8 mouse cellular contexts compared by ENCODE assay signal in the genomic region with DNA sequence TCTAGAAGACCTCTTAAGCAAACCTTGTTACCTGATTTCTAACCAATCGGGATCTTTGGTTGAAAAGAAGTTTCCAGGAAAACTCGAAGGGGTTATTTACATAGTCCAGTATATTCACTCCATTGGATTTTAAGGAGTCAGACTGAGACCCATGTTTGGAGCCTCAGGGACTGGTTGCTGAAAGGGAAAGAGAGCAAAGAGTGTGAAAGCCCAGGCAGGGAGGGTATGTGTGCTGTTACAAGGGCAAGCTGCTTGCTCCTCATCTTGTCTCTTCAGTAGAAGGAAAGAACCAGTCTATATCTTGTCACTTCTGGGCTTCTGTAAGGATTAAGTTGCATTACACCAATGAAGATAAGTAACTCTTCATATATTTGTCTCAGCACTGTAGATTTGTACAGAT. TPM values are rescaled to one million over a fixed set of nuclear protein-coding genes. Genes with fewer than 3 reads are reported as not detected.
DNase-seq lines count a peak whose midpoint lies in the region; ATAC-seq and TF ChIP-seq lines count a peak whose summit lies in the region.

No protein-coding gene starts in this region.

- no peaks in the 10 kb centered on the region for H3K9me3 ChIP-seq in hindbrain, embryonic 12.5 days (replicated peaks)
- no peaks in the 10 kb centered on the region for H3K9me3 ChIP-seq in midbrain, embryonic 12.5 days

- peak overlapping the region; percentile 95 for H3K4me3 ChIP-seq in kidney, adult 2 months (ENCODE audit: insufficient read depth, low read depth, low read length)
- H3K4me3 ChIP-seq in hindbrain, embryonic 12.5 days, result peak overlapping the region; percentile 68
- H3K4me3 ChIP-seq in midbrain, embryonic 12.5 days, result peak overlapping the region; percentile 94

- peak overlapping the region; percentile 85 for H3K9ac ChIP-seq in hindbrain, embryonic 12.5 days
- H3K9ac ChIP-seq in midbrain, embryonic 12.5 days (replicated peaks), result peak overlapping the region; percentile 92

- H3K4me1 ChIP-seq in kidney, adult 2 months (ENCODE audit: control insufficient read depth, insufficient read depth, low read length), result peaks cover 5% of the 10 kb centered on the region
- H3K4me1 ChIP-seq in hindbrain, embryonic 12.5 days, result peaks cover 12% of the 10 kb centered on the region
- H3K4me1 ChIP-seq in midbrain, embryonic 12.5 days, result peaks cover 13% of the 10 kb centered on the region

- no peaks in the 10 kb centered on the region for H3K36me3 ChIP-seq in kidney, adult 2 months (ENCODE audit: control insufficient read depth, insufficient read depth, low read length)
- no peaks in the 10 kb centered on the region for H3K36me3 ChIP-seq in hindbrain, embryonic 12.5 days
- H3K36me3 ChIP-seq in midbrain, embryonic 12.5 days, result no peaks in the 10 kb centered on the region

- H3K27ac ChIP-seq in kidney, adult 2 months (ENCODE audit: insufficient read depth, low read depth, low read length), result 0 out of 2 replicates have a peak overlapping the region, but pooled peaks have one; percentile 13
- peak overlapping the region; percentile 91; the same call in 1 of the 2 replicates for H3K27ac ChIP-seq in hindbrain, embryonic 12.5 days
- H3K27ac ChIP-seq in midbrain, embryonic 12.5 days (replicated peaks), result 0 out of 2 replicates have a peak overlapping the region, but pooled peaks have one; percentile 95

- no peak for TF ChIP-seq POLR2A in kidney, adult 2 months (IDR thresholded peaks at IDR 0.05; ENCODE audit: low read depth, low read length)

- no peaks in the 10 kb centered on the region for H3K27me3 ChIP-seq in kidney, adult 2 months (replicated peaks; ENCODE audit: control insufficient read depth, insufficient read depth, low read length)
- H3K27me3 ChIP-seq in hindbrain, embryonic 12.5 days, result no peaks in the 10 kb centered on the region
- H3K27me3 ChIP-seq in midbrain, embryonic 12.5 days, result no peaks in the 10 kb centered on the region

- TF ChIP-seq CTCF in kidney, adult 2 months (conservative IDR thresholded peaks at IDR 0.05; ENCODE audit: insufficient read depth, insufficient read length, low read depth, low read length), result no peak

- 0% methylated on average over 2 of the region's 2 CpGs for WGBS in kidney, adult 2 months
- 11% methylated on average over 2 of the region's 2 CpGs for whole genome bisulfite sequencing in hindbrain, embryonic 12.5 days
- 6% methylated on average over 2 of the region's 2 CpGs for WGBS in midbrain, embryonic 12.5 days

- DNase-seq in kidney, adult 2 months, result no peak
- no peak for DNase-seq in kidney, adult 9 months
- peak; percentile 31 for DNase-seq in NIH3T3 (ENCODE audit: low read depth)
- DNase-seq in right cerebral cortex, postnatal 36 days (ENCODE audit: low spot score in 2 of 2), result no peak
- DNase-seq in left cerebral cortex, adult 18-20 months (ENCODE audit: low spot score in 2 of 2), result no peak
- DNase-seq in gastrocnemius, adult 8-10 months (ENCODE audit: low spot score in 2 of 2), result no peak

- no peak for ATAC-seq in hindbrain, embryonic 12.5 days (ENCODE audit: low FRiP score)
- ATAC-seq in midbrain, embryonic 12.5 days (ENCODE audit: low FRiP score, low read depth), result no peak

- peak overlapping the region; percentile 82 for H3K4me2 ChIP-seq in hindbrain, embryonic 12.5 days (replicated peaks)
- H3K4me2 ChIP-seq in midbrain, embryonic 12.5 days (replicated peaks), result peak overlapping the region; percentile 80

RNA-seq across cellular contexts. Expression of a gene that starts 1.3 kb away (rescaled TPM):
- polyA plus RNA-seq in kidney, adult 2 months (2012; rRNA removed), result 4.6 and 4.7 TPM in 2 replicates
- 23.5 and 26.2 TPM in 2 replicates for polyA plus RNA-seq in hindbrain, embryonic 12.5 days (2016; fragmentation: Nextera tagmentation; extraction: Ambion mirVana)
- polyA plus RNA-seq in midbrain, embryonic 12.5 days (2016; fragmentation: Nextera tagmentation; extraction: Ambion mirVana), result 22.9 and 26.2 TPM in 2 replicates
- 10 to 100 TPM; 72.9 to 87.2 TPM for total RNA-seq in left cerebral cortex, adult 18-20 months (2021)
- 1 to 10 TPM; 7.1 to 8.6 (median 7.4) TPM for total RNA-seq in gastrocnemius, adult 8-10 months (2022)

RNA-seq across cellular contexts. Expression of a gene that starts 1.5 kb away (rescaled TPM):
- 5.8 and 7.5 TPM in 2 replicates for polyA plus RNA-seq in kidney, adult 2 months (2012; rRNA removed)
- polyA plus RNA-seq in hindbrain, embryonic 12.5 days (2016; fragmentation: Nextera tagmentation; extraction: Ambion mirVana), result 14.8 and 16.1 TPM in 2 replicates
- polyA plus RNA-seq in midbrain, embryonic 12.5 days (2016; fragmentation: Nextera tagmentation; extraction: Ambion mirVana), result 17.1 and 17.5 TPM in 2 replicates
- 10 to 100 TPM in 1 of 2 experiments, 1 to 10 TPM in 1; 9.9 to 11.6 TPM for total RNA-seq in left cerebral cortex, adult 18-20 months (2021)
- total RNA-seq in gastrocnemius, adult 8-10 months (2022), result 10 to 100 TPM in 2 of 4 experiments, 1 to 10 TPM in 2; 9.6 to 15.8 (median 10.1) TPM

Comparison
In these comparisons a context has a peak if more than half of its experiments do, and no peak if none do; other contexts are left out.
1. H3K27ac ChIP-seq: peak in every context shown above with its lines; median percentile 95 in midbrain, embryonic 12.5 days; 91 in hindbrain, embryonic 12.5 days; 13 in kidney, adult 2 months.